Mouse (Mus musculus) CH12.LX (cell line): ENCODE measurements around the gene Hcn3. TPM values are rescaled to one million over a fixed set of nuclear protein-coding genes. Genes with fewer than 3 reads are reported as not detected.

Experiments used
- DNase-seq: peaks from one replicate; pipeline ENCODE4 v3.0.0-alpha.2; 2013; ENCODE audit errors: extremely low read depth
- H3K27ac ChIP-seq: 2 replicates; pipeline ENCODE4 v1.5.1; 2012; ENCODE audit warnings: low read depth, mild to moderate bottlenecking, control low read depth, moderate library complexity; ENCODE audit not compliant: insufficient read depth
- H3K27me3 ChIP-seq: replicated peaks from 2 replicates; pipeline ENCODE3; 2012; ENCODE audit warnings: inconsistent platforms
- H3K36me3 ChIP-seq, 2 experiments: replicated peaks in 1 of 2; 2 replicates each; pipeline versions ENCODE3 to v1.6.1; 2012; ENCODE audit warnings: inconsistent platforms in 1 of 2, low read length in 1 of 2, mild to moderate bottlenecking in 1 of 2, mixed read lengths in 1 of 2, moderate library complexity in 1 of 2; ENCODE audit not compliant: control insufficient read depth in 1 of 2, insufficient read depth in 1 of 2
- H3K4me1 ChIP-seq, 2 experiments: 2 replicates each; pipeline ENCODE4 v1.6.1; 2012; ENCODE audit warnings: inconsistent platforms in 1 of 2, moderate library complexity in 1 of 2; ENCODE audit not compliant: insufficient read depth in 2 of 2, control insufficient read depth in 1 of 2
- H3K4me2 ChIP-seq: 2 replicates; pipeline ENCODE4 v1.6.1; 2012; ENCODE audit warnings: low read depth, mild to moderate bottlenecking, control low read depth; ENCODE audit not compliant: poor library complexity, insufficient read depth, severe bottlenecking
- H3K4me3 ChIP-seq, 3 experiments: fragments of 150-350 bp in 1 of 3; sonication (generic) in 1 of 3; replicated peaks in 1 of 3; 2 replicates each; pipeline versions ENCODE3 to v1.5.1; 2011 to 2012; ENCODE audit warnings: low read depth in 2 of 3, low read length in 2 of 3, mild to moderate bottlenecking in 2 of 3, moderate library complexity in 2 of 3, control low read depth in 1 of 3, improper control_type of control experiment in 1 of 3, inconsistent platforms in 1 of 3, mixed read lengths in 1 of 3; ENCODE audit not compliant: poor library complexity in 1 of 3
- H3K79me2 ChIP-seq: replicated peaks from 2 replicates; pipeline ENCODE4 v1.6.1; 2012; ENCODE audit warnings: mild to moderate bottlenecking, moderate library complexity; ENCODE audit not compliant: control insufficient read depth, poor library complexity, insufficient read depth, severe bottlenecking; ENCODE audit errors: extremely low read depth
- H3K9ac ChIP-seq: 2 replicates; pipeline ENCODE4 v1.6.1; 2012; ENCODE audit warnings: low read depth, mild to moderate bottlenecking, control low read depth, moderate library complexity; ENCODE audit not compliant: insufficient read depth
- H3K9me3 ChIP-seq: replicated peaks from 2 replicates; pipeline ENCODE3; 2012; ENCODE audit warnings: low read length, inconsistent platforms, mixed read lengths
- CHD1 ChIP-seq: IDR thresholded peaks from 2 replicates; pipeline ENCODE4 v1.6.1; 2012; ENCODE audit warnings: low read depth, low read length, improper control_type of control experiment, inconsistent platforms
- CTCF ChIP-seq, 2 experiments: IDR thresholded peaks in 1 of 2; conservative IDR thresholded peaks in 1 of 2; 2 replicates each; pipeline ENCODE4 v1.5.1; 2011 to 2012; ENCODE audit warnings: low read depth in 2 of 2, low read length in 2 of 2, improper control_type of control experiment in 1 of 2, inconsistent platforms in 1 of 2, mild to moderate bottlenecking in 1 of 2, moderate library complexity in 1 of 2
- EP300 ChIP-seq: IDR thresholded peaks from 2 replicates; pipeline ENCODE4 v1.6.1; 2011; ENCODE audit warnings: low read length, improper control_type of control experiment
- HCFC1 ChIP-seq: IDR thresholded peaks from 2 replicates; pipeline ENCODE4 v1.6.1; 2012; ENCODE audit warnings: low read depth, mild to moderate bottlenecking, inconsistent platforms, low read length, improper control_type of control experiment
- JUND ChIP-seq: conservative IDR thresholded peaks from 2 replicates; pipeline ENCODE4 v1.6.1; 2011; ENCODE audit warnings: low read depth, low read length, improper control_type of control experiment
- KAT2A ChIP-seq: IDR thresholded peaks from 2 replicates; pipeline ENCODE4 v1.6.1; 2012; ENCODE audit warnings: low read length, improper control_type of control experiment, inconsistent platforms; ENCODE audit not compliant: insufficient replicate concordance
- MEF2A ChIP-seq: IDR thresholded peaks from 2 replicates; pipeline ENCODE4 v1.6.1; 2014; ENCODE audit warnings: low read depth, mild to moderate bottlenecking, inconsistent platforms, low read length, improper control_type of control experiment, borderline replicate concordance
- MYC ChIP-seq: IDR thresholded peaks from 2 replicates; pipeline ENCODE4 v1.6.1; 2011; ENCODE audit warnings: low read depth, mild to moderate bottlenecking, improper control_type of control experiment, low read length
- RAD21 ChIP-seq: IDR thresholded peaks from 2 replicates; pipeline ENCODE4 v1.6.1; 2011; ENCODE audit warnings: low read depth, mild to moderate bottlenecking, low read length, improper control_type of control experiment, moderate library complexity
- TBP ChIP-seq: conservative IDR thresholded peaks from 2 replicates; pipeline ENCODE4 v1.6.1; 2011; ENCODE audit warnings: low read depth, low read length, improper control_type of control experiment
- USF2 ChIP-seq: conservative IDR thresholded peaks from 2 replicates; pipeline ENCODE4 v1.6.1; 2011; ENCODE audit warnings: low read depth, low read length, improper control_type of control experiment
- ZMIZ1 ChIP-seq: IDR thresholded peaks from 2 replicates; pipeline ENCODE4 v1.6.1; 2012; ENCODE audit warnings: low read depth, mild to moderate bottlenecking, inconsistent platforms, low read length, improper control_type of control experiment
- dilution Hi-C: fragments of 300-500 bp; cut with MboI; formaldehyde crosslinking; loops from 2 replicates; pipeline ENCODE4 v1.14.3; 2020; ENCODE audit warnings: low sequenced_read_pairs; ENCODE audit not compliant: extremely low pct_unique_long_range_greater_than_20kb, extremely low pct_ligation_motif_present
- in situ Hi-C: fragments of 300-500 bp; cut with MboI; formaldehyde crosslinking; loops from 3 replicates; pipeline ENCODE4 v1.14.3; 2019; ENCODE audit warnings: low sequenced_read_pairs, low pct_ligation_motif_present, low pct_unique_long_range_greater_than_20kb, mixed read lengths
- polyA plus RNA-seq: library from polyadenylated mRNA; unstranded; fragments of >175 nt; gene quantifications from 2 replicates; pipeline ENCODE4 v1.2.1, GENCODE M21; 2012; ENCODE audit warnings: low read depth; ENCODE audit not compliant: insufficient read length
- total RNA-seq, 2 experiments: library from RNA; depleted of rRNA; stranded (reverse); fragments of 300-350 nt in 1 of 2; fragments of >200 nt in 1 of 2; gene quantifications; 2 replicates each; pipeline ENCODE4 v1.2.3; 2012 to 2014

Gene Hcn3
- total and polyA plus RNA-seq, 3 experiments: 1.7 to 3.2 (median 2.0) TPM

DNA sequence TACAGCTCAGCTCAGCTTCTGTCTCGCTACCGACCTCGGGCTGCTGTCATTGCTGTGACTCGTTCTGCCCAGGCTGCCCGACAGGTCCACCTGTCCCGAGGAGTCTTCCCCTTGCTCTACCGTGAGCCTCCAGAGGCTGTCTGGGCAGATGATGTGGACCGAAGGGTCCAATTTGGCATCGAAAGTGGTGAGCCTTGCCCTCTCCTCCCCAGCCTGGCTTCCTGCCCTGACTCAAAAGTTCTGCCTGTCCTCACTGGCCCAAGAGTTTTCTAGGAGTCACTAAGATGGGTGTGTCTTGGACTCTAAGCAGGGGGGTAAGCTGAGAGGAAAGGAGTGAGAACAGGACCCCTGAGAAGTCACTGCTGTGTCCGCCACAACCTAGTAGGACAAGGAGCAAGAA is 15.2 kb downstream of the Hcn3 start:
- no peak overlapping the region for H3K4me2 ChIP-seq
- H3K27me3 ChIP-seq: no peaks in the 10 kb centered on the region
- TF ChIP-seq RAD21 (no peak), MEF2A (no peak), EP300 (no peak), KAT2A (no peak)
- TF ChIP-seq, all 38 proteins: peak for 0
- H3K9me3 ChIP-seq: no peaks in the 10 kb centered on the region
- H3K9ac ChIP-seq: no peak overlapping the region
- dilution Hi-C loops (no loop called here), in situ Hi-C loops (no loop called here)
- no peak overlapping the region for H3K4me3 ChIP-seq
- no peaks in the 10 kb centered on the region for H3K4me1 ChIP-seq
- no peak for DNase-seq
- peaks cover 0 to 26% of the 10 kb centered on the region in 2 experiments for H3K36me3 ChIP-seq
- H3K79me2 ChIP-seq: no peaks in the 10 kb centered on the region
- H3K27ac ChIP-seq: no peak overlapping the region

DNA sequence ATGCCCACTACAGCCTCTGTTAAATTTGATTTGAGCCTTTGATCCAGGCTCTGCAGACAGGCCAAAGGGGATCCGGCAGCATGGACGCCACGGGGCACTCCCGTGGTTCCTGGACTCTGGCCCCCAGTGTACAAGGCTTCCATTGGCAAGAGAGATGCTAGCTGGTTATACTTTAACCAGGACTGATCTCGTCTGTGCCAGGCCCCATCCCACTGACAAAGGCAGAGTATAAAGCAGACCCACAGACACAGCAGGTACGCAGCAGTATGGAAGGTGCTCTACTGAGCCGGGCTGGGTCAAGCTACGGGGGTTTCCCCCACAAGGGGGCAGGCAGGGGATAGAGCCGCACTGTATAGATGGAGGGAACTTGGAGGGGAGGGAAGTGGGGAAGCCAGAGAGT is 23.6 kb downstream of the Hcn3 start:
- H3K4me1 ChIP-seq: no peaks in the 10 kb centered on the region
- no peak overlapping the region for H3K4me3 ChIP-seq
- no peak overlapping the region for H3K9ac ChIP-seq
- in situ Hi-C loops (no loop called here), dilution Hi-C loops (no loop called here)
- no peak overlapping the region for H3K4me2 ChIP-seq
- no peak for DNase-seq
- H3K36me3 ChIP-seq: no peaks in the 10 kb centered on the region
- H3K27ac ChIP-seq: no peak overlapping the region
- TF ChIP-seq CTCF (conservative IDR thresholded peaks at IDR 0.05 in 1 of 2, IDR thresholded peaks at IDR 0.05 in 1 of 2; ENCODE audit: low read depth in 2 of 2, low read length in 2 of 2) (peak in 1 of 2 experiments; percentile 41; a peak in 2 of 4 replicates), USF2 (no peak), JUND (no peak)
- no peaks in the 10 kb centered on the region for H3K9me3 ChIP-seq
- H3K79me2 ChIP-seq: no peaks in the 10 kb centered on the region
- peaks cover 13% of the 10 kb centered on the region for H3K27me3 ChIP-seq

DNA sequence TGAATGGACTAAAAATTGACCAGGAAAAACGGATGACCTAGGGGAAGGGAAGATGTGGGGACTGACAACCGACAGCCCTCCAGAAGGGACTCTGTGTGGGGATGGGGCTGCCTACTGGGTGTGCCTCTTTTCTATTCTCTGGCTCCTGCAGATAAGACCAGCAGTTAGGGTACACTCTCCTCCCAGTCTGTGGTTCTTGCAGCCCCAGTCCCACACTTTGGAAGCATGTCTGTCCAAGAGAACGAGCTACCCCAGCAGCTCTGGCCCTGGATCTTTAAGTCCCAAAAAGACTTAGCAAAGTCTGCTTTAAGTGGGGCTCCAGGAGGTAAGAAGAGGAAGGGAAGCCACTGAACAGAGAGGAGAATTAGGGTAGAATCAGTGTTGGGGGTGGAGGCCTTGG is 24.0 kb downstream of the Hcn3 start, which contains the start of gene Pklr:
Pklr (plus strand) TSS at position 185 of the 400 bp plus-strand sequence.
- in situ Hi-C loops: no loop called here
- Histone ChIP-seq H3K79me2 (no peaks in the 10 kb centered on the region), H3K9ac (no peak within 1 kb of the TSS), H3K36me3 (no peaks in the 10 kb centered on the region), H3K27ac (no peak within 1 kb of the TSS)
- TF ChIP-seq TBP (no peak), HCFC1 (no peak), CHD1 (no peak), KAT2A (no peak), MYC (no peak), ZMIZ1 (no peak), EP300 (no peak)
- TF ChIP-seq, all 38 proteins: peak for 0
- no peak within 1 kb of the TSS for H3K4me2 ChIP-seq
- no peaks in the 10 kb centered on the region for H3K9me3 ChIP-seq
- no peak for DNase-seq
- dilution Hi-C loops: no loop called here
- H3K27me3 ChIP-seq: peaks cover 13% of the 10 kb centered on the region
- no peaks in the 10 kb centered on the region for H3K4me1 ChIP-seq
- no peak within 1 kb of the TSS for H3K4me3 ChIP-seq
